Mouse (Mus musculus): Measurements from ENCODE around the gene Cwh43.
"Not testable (repeated sequence)": the region's sequence is repeated elsewhere in the genome, so short reads cannot be mapped to it uniquely, and the experiment has no call there.

The Cwh43 gene

DNA sequence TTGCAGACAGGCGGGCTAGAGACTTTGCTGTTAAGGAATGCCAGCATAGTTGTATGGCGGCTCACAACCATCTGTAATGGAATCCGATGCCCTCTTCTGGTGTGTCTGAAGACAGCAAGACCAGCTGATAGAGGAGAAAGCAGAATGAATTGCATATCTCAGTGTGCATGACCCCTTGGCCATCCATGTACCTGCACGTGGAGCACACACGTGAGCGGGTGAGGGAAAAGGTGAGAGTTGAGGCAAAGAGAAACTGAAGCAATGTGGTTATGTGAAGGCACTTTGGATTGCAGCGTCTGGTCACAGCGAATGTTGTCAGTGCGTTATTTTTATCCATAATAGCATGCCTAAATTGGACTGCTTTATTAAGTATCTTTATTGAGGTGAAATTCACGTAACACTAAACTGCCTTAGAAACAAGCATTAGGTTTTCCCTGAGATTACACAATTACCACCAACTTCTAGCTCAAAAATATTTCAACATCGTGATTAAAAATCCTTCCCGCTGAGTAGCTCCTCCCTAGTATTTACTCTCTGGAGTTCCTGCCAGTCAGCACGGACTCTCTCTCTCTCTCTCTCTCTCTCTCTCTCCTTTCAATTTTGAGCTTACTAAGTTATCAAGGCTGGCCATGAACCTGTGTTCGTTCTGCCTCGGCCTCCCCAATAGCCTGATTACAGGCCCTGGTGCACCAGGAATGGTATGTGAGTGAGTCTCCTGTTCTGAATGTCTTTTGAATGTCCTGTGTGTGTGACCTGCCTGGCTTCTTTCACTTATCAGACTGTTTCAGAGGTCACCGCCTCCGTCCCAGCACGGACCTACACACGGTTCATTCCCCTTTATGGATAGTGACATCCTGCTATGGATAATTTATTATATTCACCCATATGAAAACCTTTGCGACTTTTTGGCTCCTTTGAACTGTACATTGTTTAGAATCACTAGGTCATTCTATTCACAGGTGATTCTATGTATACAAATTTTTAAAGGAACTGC lies 68.8 kb downstream of the Cwh43 start:
- DNase-seq (ENCODE audit: low read depth, low spot score): no peak

DNA sequence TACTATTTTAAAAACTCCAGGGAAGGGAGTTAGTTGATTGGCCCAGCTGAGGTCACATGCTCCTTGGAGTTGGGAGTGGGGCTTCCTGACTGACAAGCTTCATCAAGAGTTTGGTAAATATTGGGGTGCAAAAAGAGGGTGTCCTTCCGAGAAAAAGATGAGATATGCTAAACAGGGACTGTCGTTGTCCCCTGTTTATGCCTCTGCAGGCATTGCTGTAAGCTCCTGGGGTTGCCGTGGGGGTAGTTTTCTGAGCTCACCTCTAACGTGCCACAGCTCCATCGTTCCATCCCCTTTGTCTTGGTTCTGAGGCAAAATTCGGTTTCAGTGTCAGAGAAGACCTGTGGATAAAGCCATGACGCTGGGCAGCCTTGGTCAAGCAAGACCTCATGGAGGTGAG lies 74.8 kb downstream of the Cwh43 start, which contains the start of gene Dcun1d4:
Gene Dcun1d4 (plus strand): TSS at position 301 of the 400 bp plus-strand sequence.
- DNase-seq (ENCODE audit: low read depth, low spot score): no peak

DNA sequence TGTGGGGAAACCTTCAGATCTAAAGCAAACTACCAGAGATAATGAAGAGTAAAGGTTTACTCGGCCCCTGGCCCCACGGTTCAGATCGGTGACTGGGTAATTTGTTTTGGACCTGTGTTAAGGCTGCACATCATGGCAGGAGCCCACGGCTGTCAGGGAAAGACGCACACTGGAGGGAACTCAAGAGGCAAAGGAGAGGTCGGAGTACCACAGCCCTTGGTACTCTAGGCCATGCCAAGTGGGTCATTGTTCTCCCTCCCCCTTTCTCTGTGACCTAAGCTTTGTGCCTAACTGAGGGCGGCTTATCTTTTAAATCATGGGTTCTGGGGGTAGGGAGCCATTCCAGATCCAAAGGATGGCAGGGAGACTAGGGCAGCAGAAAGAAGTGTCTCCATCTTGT lies 75.5 kb downstream of the Cwh43 start:
- DNase-seq (ENCODE audit: low read depth, low spot score): no peak

DNA sequence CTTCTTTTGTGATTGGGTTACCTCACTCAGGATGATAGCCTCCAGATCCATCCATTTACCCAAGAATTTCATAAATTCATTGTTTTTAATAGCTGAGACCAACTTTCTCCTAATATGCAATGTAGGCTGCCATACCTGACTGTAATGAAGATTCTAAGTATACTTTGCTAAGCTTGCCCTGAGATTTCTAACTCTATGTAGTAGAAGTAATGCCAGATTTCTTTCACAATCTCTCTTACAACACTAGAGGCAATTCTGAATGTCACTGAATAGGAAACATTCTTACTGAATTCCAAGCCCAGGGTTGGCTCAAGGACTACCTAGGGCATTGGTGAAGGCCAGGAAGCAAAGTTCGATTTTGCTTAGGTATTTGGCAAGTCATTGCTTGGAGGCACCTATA lies 76.5 kb downstream of the Cwh43 start:
- DNase-seq (ENCODE audit: low read depth, low spot score): not testable (repeated sequence)

DNA sequence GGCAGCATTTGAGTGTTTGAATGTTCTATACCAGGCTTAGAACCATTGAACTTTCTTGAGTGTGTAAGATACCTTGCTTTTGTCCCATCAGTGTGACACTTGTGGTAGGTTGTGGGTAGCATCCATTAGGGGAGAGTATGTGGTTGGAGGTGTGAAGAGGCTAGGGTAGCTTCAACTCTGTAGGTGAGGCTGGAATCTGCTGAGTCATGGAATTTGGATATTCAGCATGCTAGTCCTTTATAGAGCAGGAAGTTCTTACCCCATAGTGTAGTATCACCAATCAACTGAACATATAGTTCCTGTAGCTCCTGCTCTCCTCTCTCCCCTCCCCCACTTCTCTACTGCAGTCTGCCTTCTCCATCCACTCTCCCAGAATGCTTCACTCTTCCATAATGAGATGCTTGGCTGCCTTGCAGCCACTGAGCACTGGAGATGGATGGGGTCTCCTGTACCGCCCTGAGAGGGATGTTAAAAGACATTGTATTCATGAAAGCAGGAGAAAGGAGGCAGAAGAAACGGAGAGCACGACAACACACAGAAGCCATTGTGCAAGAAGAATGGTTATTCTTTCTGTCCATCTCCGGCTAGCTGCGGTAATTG lies 78.2 kb downstream of the Cwh43 start:
- DNase-seq (ENCODE audit: low read depth, low spot score): peak; percentile 57

DNA sequence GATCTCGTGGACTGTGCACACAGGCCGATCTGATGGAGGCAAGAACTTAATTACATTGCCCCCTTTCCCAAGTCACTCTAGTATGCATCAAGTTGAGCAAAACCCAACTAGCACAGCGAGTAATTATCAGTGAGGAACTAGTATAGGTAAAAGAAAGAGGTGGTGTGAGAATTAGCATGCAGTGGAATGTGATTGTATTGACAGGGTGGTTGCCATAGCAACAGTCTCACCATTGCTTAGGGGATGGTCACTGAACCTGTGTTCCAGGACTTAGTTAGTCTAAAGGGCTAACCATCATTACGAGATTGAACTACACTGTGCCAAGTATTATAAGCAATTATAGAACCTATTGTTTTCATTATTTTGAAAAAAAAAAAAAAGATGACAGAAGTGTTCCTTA lies 80.6 kb downstream of the Cwh43 start:
- no peak for DNase-seq (ENCODE audit: low read depth, low spot score)

DNA sequence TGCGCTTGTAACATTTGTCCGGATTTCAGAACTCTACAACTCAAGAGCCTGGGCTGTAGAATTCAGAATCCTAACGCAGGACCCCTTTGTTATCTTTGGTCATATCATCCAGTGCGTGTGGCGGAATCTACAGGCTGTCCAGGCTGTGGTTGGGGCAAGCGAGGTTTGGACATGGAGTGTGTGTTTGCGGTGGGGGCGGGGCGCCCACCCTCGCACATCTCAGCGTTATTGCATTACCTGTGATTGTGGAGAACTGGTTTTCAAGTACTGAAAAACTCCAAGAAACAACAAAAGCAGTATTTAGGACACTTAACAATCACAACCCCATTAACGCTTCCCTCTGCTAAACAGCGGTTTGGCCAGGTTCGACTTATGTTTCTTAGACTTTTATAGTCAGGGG lies 84.0 kb downstream of the Cwh43 start:
- DNase-seq (ENCODE audit: low read depth, low spot score): no peak

DNA sequence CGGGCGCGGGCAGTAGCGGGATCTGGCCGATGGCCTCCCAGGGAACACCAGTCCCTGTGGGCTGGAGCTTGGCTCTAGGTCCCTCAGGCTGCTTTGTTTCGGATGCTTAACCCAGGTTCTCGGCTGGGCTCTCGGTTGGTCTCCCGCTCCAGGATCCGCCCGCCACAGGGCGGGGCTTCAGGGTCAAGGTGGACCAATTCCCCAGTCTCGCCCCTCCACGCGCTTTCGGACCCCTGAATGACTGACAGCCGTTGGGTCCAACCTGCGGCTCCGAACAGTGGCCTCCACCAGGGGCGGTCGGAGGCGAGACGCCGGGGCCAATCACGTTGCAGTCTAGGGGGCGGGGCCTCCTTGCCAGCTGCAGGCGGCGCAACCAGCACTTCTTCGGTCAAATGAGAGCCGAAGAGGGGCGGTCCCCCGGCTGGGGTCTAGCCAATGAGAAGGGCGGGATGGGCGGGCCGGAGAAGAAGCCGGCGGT lies 84.8 kb downstream of the Cwh43 start:
- DNase-seq (ENCODE audit: low read depth, low spot score): peak; percentile 100

DNA sequence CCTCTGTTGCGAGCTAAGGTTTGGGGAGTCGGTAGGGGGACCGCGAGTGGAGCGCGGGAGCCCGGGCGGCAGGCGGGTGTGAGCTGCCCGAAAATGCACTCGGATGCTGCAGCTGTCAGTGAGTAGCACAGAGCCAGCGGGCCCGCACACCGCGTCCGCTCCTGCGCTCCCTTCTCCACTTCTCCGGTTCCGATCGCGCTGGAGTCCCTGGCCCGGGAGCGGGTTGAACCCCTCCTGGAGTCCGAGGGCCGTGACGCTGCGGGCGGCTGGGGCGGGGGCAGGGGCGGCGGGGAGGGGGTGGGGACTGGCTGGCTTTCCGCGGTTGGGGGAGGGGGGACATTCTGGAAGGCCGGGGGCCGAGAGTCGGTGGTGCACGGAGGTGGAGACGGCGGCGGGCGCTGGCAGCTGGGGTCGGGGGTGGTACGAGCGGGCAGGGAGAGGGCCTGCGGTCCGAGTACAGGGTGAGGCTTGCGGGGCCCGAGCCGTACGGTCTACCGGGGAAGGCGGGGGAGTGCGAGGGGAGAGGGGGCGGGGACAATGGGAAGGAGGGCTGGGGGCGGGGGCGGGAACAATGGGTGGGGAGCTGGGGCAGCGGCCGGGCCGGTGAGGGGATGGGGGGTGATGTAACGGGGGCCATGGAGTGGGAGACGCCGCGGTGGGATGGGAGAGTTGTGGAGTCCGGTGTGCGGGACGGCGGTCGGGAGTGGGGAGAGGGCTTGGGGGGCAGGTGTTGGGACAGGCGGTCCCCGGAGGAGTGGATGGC lies 85.4 kb downstream of the Cwh43 start:
- DNase-seq (ENCODE audit: low read depth, low spot score): no peak

DNA sequence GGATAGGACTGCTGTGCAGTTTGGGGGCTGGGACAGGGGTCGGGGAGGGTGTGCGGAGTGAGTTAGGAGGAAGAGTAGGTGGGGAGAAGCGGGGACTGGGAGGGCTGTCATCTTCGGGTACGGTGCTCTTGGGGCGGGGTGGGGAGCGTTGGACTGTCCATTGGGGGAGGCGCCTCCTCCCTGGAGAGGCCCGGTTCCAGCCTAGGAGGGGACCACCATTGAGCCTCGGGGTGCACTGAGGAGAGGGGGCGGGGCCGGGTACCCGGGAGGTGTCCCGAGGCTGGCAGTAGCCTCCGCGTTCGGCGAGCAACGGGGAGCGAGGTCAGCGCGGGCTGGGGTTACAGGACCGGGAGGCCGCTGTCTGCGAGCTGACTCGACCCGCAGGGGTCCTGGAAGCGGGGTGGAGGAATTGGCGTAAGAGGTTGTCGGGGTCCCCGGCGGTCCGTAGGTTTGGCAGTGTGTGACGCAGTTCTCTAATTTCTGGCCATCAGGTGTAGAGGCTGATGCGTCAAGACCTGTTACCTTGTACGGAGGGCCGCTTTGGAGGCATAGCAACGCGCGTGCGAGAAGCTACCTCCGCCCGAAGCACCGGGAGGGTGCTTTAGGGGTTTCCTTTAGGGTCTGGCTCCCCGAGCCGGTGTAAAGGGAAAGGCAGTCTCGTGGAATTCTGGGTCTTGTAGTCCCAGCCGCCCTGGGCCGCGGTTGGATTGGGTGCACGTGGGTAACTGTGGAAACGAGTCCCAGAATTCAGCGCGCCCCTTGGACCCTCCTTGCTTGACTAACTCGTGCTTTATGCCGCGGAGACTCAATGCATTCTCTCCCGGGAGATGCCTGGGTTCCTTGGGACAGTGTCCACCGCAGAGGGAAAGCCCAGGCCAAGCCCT lies 86.2 kb downstream of the Cwh43 start:
- DNase-seq (ENCODE audit: low read depth, low spot score): peak; percentile 97

DNA sequence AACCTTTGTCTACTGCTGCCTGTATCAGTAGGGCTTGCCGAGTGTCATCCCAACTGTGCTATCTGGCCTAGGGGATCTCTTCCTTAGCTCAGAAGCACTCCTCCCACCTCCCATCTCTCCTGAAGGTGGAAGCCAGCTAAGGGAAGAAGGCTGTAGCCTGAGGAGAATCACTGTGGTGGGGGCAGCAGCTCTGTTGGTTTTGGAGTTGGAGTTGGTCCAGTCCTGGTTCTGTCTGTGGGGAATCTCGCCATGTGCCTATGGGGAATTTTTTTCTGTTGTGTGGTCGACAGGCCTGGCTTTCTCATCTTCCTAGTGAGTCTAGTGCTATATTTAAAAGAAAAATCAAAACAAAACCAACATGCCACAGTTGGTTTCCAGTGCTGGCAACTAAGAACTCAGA lies 91.5 kb downstream of the Cwh43 start:
- DNase-seq (ENCODE audit: low read depth, low spot score): peak; percentile 62

DNA sequence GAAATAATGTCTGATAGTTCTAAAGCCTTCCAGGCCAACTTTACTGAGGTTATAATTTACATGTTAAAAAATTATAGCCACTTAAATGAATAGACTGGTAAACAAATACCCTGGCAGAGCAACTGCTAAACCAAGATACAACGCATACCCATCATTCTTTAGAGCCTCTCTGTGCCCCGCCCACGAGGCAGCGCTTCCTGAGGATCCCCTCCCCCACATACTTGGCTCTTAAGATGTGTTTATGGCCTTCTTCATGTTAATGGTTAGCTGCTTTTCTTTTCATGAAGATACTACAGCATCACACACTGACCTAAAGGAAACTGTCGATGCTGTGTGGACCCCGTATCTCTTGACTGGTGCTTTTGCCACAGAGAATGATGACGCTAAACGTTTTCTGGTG lies 92.7 kb downstream of the Cwh43 start:
- DNase-seq (ENCODE audit: low read depth, low spot score): no peak

DNA sequence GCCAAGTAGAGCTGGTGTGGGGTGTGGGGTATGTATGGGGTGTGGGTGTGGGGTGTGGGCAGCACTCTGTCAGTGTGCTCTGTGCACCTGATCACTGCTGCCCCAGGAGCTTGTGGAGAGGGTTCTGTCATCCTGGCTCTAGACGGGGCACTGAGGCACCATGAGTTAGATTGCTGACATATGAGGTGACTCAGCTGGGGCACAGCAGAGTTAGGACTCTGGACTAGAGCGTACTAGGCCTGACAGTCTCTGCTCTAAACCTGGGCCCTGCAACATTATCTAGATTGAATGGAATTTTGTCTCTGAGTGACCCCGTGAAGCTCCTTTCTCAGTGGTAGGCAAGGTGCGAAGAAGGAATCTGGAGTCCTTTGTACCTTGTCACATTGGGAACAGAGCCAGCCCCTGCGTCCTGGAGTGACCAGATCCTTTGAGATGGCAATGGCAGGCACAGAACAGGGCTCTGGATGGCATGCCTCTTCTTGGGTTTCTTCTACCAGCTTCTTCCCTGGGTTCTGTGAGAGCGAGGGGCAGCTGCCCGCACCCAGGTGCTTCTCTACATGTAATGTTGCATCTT lies 95.1 kb downstream of the Cwh43 start:
- DNase-seq (ENCODE audit: low read depth, low spot score): no peak

DNA sequence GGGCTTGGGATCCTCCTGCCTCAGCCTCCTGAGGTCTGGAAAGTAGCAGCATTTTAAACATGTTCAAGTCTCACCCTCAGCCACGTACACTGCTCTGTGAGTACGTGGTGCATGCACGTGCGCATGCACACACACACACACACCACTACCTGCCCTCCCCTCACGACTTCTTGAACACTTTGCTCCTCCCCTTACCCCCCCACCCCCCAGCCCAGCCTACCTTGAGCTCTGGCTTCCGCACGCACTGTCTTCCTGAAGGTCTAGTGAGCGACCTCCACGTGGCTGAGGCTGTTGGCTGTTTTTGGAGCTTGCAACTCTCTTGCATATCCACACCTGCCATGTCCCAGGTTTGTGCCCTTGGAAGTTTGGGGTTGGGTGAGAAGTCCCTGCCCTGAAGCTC lies 96.5 kb downstream of the Cwh43 start:
- DNase-seq (ENCODE audit: low read depth, low spot score): no peak

Measured in brain, adult 2 months (tissue).